ENCODE assay signal across 8 mouse cellular contexts in genomic region chr2:154892201-154893044, GRCm38 (mm10). TPM values are rescaled to one million over a fixed set of nuclear protein-coding genes. Genes with fewer than 3 reads are reported as not detected.
A peak's percentile ranks its signal among the peaks of the same experiment; 100 is the strongest.
DNase-seq lines count a peak whose midpoint lies in the region; ATAC-seq and TF ChIP-seq lines count a peak whose summit lies in the region.

TSS of gene Eif2s2 (minus strand) at chr2:154892935.

- H3K36me3 ChIP-seq in megakaryocyte, embryonic 14.5 days (replicated peaks; ENCODE audit: low read length), result peaks cover 16% of the 10 kb centered on the region

- no peaks in the 10 kb centered on the region; the same call in 1 of the 2 replicates for H3K4me1 ChIP-seq in cortical plate, adult 2 months (ENCODE audit: control insufficient read depth, insufficient read depth, low read length)
- H3K4me1 ChIP-seq in megakaryocyte, embryonic 14.5 days, result peaks cover 26% of the 10 kb centered on the region

- H3K27ac ChIP-seq in cortical plate, adult 2 months (ENCODE audit: insufficient read depth, low read length), result no peak within 1 kb of the TSS

- H3K27me3 ChIP-seq in megakaryocyte, embryonic 14.5 days (replicated peaks), result no peaks in the 10 kb centered on the region

- ATAC-seq in activated CD4-positive, CD25-positive, alpha-beta regulatory T cell, adult 4 months, result peak; percentile 94

- DNase-seq in gastrocnemius, adult 8-10 months (ENCODE audit: low spot score in 2 of 2), result peak; percentile 91 to 96
- DNase-seq in hindlimb bud, embryonic 11.5 days (ENCODE audit: extremely low spot score, low read depth, low spot score), result peak; percentile 98
- DNase-seq in left cerebral cortex, adult 8-10 months (ENCODE audit: low spot score in 2 of 2), result peak; percentile 88 to 96
- peak; percentile 98 for DNase-seq in right cerebral cortex, postnatal 10 days (ENCODE audit: low spot score in 2 of 2)
- DNase-seq in urinary bladder, postnatal 25 days (ENCODE audit: low spot score), result peak; percentile 91

- H3K4me3 ChIP-seq in cortical plate, adult 2 months (ENCODE audit: insufficient read depth, low read length), result peak within 1 kb of the TSS; percentile 72
- peak within 1 kb of the TSS; percentile 98 for H3K4me3 ChIP-seq in megakaryocyte, embryonic 14.5 days (replicated peaks)

- TF ChIP-seq CTCF in cortical plate, adult 2 months (IDR thresholded peaks at IDR 0.05; ENCODE audit: extremely low read depth, insufficient read depth, low read length), result no peak

- no peaks in the 10 kb centered on the region for H3K9me3 ChIP-seq in megakaryocyte, embryonic 14.5 days

- peak; percentile 69; the same call in 1 of the 2 replicates for TF ChIP-seq POLR2A in cortical plate, adult 2 months (IDR thresholded peaks at IDR 0.05; ENCODE audit: extremely low read depth, insufficient read depth, low read length)

RNA-seq across cellular contexts. Expression of gene Eif2s2, which starts in this region (rescaled TPM):
- polyA plus RNA-seq in activated CD4-positive, CD25-positive, alpha-beta regulatory T cell, adult 4 months (2017; shearing (Covaris generic)), result 100 to 1,000 TPM in 1 of 2 experiments, 10 to 100 TPM in 1; 94.5 to 114 TPM
- 36.2 and 36.5 TPM in 2 replicates for polyA plus RNA-seq in cortical plate, adult 2 months (2012; rRNA removed)
- total RNA-seq in gastrocnemius, adult 8-10 months (2022), result 100 to 1,000 TPM; 117 to 137 (median 121) TPM
- total RNA-seq in left cerebral cortex, adult 8-10 months (2022), result 10 to 100 TPM; 47.1 to 49.1 (median 48.8) TPM
- polyA plus RNA-seq in megakaryocyte, embryonic 14.5 days (2012; ENCODE audit: insufficient read depth, low replicate concordance), result 8.0 and 28.7 TPM in 2 replicates
